Mouse (Mus musculus): ENCODE measurements around the gene Cnpy2. TPM values are rescaled to one million over a fixed set of nuclear protein-coding genes. Genes with fewer than 3 reads are reported as not detected.
"Not testable (repeated sequence)": the region's sequence is repeated elsewhere in the genome, so short reads cannot be mapped to it uniquely, and the experiment has no call there.

Gene Cnpy2
- total RNA-seq, 2 experiments from 2014 or later, result 66.8 to 67.5 TPM

- intact Hi-C loops (cut with DNase I), result no loop called here
- Histone ChIP-seq H3K4me3 (peak overlapping the region; percentile 95), H3K27ac (peak overlapping the region; percentile 98; the same call in 1 of the 2 replicates)
- no peak for DNase-seq (ENCODE audit: extremely low spot score in 1 of 2, low spot score in 2 of 2)
- TF ChIP-seq CTCF (IDR thresholded peaks at IDR 0.05), result no peak
These were observed 1.3 kb downstream of the Cnpy2 start for GRCm38 (mm10) chr10:128323516-128323915.

- no peak for TF ChIP-seq CTCF (IDR thresholded peaks at IDR 0.05)
- DNase-seq (ENCODE audit: extremely low spot score in 1 of 2, low spot score in 2 of 2), result no peak
- no peak overlapping the region for H3K4me3 ChIP-seq
- no peak overlapping the region for H3K27ac ChIP-seq
- intact Hi-C loops (cut with DNase I), result no loop called here
These were observed 4.6 kb downstream of the Cnpy2 start for GRCm38 (mm10) chr10:128326825-128327224.

- no peak for DNase-seq (ENCODE audit: extremely low spot score in 1 of 2, low spot score in 2 of 2)
- intact Hi-C loops (cut with DNase I), result no loop called here
- Histone ChIP-seq H3K27ac (no peak overlapping the region), H3K4me3 (no peak overlapping the region)
- TF ChIP-seq CTCF (IDR thresholded peaks at IDR 0.05), result no peak; the same call in none of the 2 replicates
These were observed 5.4 kb downstream of the Cnpy2 start for GRCm38 (mm10) chr10:128327610-128328009.

- intact Hi-C loops (cut with DNase I); DNase-seq (ENCODE audit: extremely low spot score in 1 of 2, low spot score in 2 of 2); H3K27ac ChIP-seq; H3K4me3 ChIP-seq: not testable (repeated sequence)
These were observed 10.3 kb downstream of the Cnpy2 start for GRCm38 (mm10) chr10:128332358-128333249.

GRCm38 (mm10) chr10:128335582-128335981 lies 13.3 kb downstream of the Cnpy2 start:
- Histone ChIP-seq H3K27ac (no peak overlapping the region), H3K4me3 (no peak overlapping the region)
- DNase-seq (ENCODE audit: extremely low spot score in 1 of 2, low spot score in 2 of 2), result peak; percentile 57 to 66
- intact Hi-C loops (cut with DNase I), result loop anchor here (5.0 kb wide), 1 partner anchor 122 kb away; the partner anchor contains the start of gene Smarcc2
- peak; percentile 73 for TF ChIP-seq CTCF (IDR thresholded peaks at IDR 0.05)

- TF ChIP-seq CTCF (IDR thresholded peaks at IDR 0.05), result no peak
- Histone ChIP-seq H3K27ac (no peak overlapping the region), H3K4me3 (no peak overlapping the region)
- no peak for DNase-seq (ENCODE audit: extremely low spot score in 1 of 2, low spot score in 2 of 2)
- intact Hi-C loops (cut with DNase I), result loop anchor here (2.0 to 5.0 kb wide), 2 partner anchors 23 to 121 kb away; partner anchors contain the start of gene Smarcc2
These were observed 13.9 kb downstream of the Cnpy2 start for GRCm38 (mm10) chr10:128336195-128336594.

GRCm38 (mm10) chr10:128336597-128336996 lies 14.3 kb downstream of the Cnpy2 start:
- TF ChIP-seq CTCF (IDR thresholded peaks at IDR 0.05), result no peak
- peak overlapping the region; percentile 97; the same call in 1 of the 2 replicates for H3K4me3 ChIP-seq
- peak overlapping the region; percentile 96; the same call in 1 of the 2 replicates for H3K27ac ChIP-seq
- DNase-seq (ENCODE audit: extremely low spot score in 1 of 2, low spot score in 2 of 2), result no peak
- intact Hi-C loops (cut with DNase I), result loop anchor here (2.0 to 5.0 kb wide), 2 partner anchors 22 to 121 kb away; partner anchors contain the start of gene Smarcc2

- no peak for TF ChIP-seq CTCF (IDR thresholded peaks at IDR 0.05)
- intact Hi-C loops (cut with DNase I), result loop anchor here (2.0 to 5.0 kb wide), 3 partner anchors 21 to 120 kb away; partner anchors contain the start of genes Coq10a and Smarcc2
- Histone ChIP-seq H3K27ac (peak within 1 kb of the TSS; percentile 96), H3K4me3 (peak within 1 kb of the TSS; percentile 97)
- DNase-seq (ENCODE audit: extremely low spot score in 1 of 2, low spot score in 2 of 2), result peak; percentile 95
These were observed 15.3 kb downstream of the Cnpy2 start, which contains the start of gene Cs for GRCm38 (mm10) chr10:128337306-128338181. Cs (plus strand) TSS chr10:128337734.

GRCm38 (mm10) chr10:128338415-128338814 lies 16.2 kb downstream of the Cnpy2 start:
- peak overlapping the region; percentile 96 for H3K27ac ChIP-seq
- intact Hi-C loops (cut with DNase I), result loop anchor here (2.0 to 5.0 kb wide), 2 partner anchors 30 to 119 kb away; partner anchors contain the start of genes Coq10a and Smarcc2
- no peak for TF ChIP-seq CTCF (IDR thresholded peaks at IDR 0.05)
- peak overlapping the region; percentile 97 for H3K4me3 ChIP-seq
- DNase-seq (ENCODE audit: extremely low spot score in 1 of 2, low spot score in 2 of 2), result no peak

GRCm38 (mm10) chr10:128338948-128339347 lies 16.7 kb downstream of the Cnpy2 start:
- Histone ChIP-seq H3K4me3 (peak overlapping the region; percentile 97), H3K27ac (peak overlapping the region; percentile 24)
- no peak for DNase-seq (ENCODE audit: extremely low spot score in 1 of 2, low spot score in 2 of 2)
- TF ChIP-seq CTCF (IDR thresholded peaks at IDR 0.05), result no peak
- intact Hi-C loops (cut with DNase I), result loop anchor here (2.0 to 5.0 kb wide), 2 partner anchors 30 to 118 kb away; partner anchors contain the start of genes Coq10a and Smarcc2

GRCm38 (mm10) chr10:128340257-128340656 lies 18.0 kb downstream of the Cnpy2 start:
- Histone ChIP-seq H3K4me3 (no peak overlapping the region), H3K27ac (no peak overlapping the region)
- DNase-seq (ENCODE audit: extremely low spot score in 1 of 2, low spot score in 2 of 2), result no peak
- peak; percentile 12 for TF ChIP-seq CTCF (IDR thresholded peaks at IDR 0.05)
- intact Hi-C loops (cut with DNase I), result no loop called here

All from left cerebral cortex, adult 2 months (tissue).